Mouse (Mus musculus): ENCODE results near the gene Fbxw15. TPM values are rescaled to one million over a fixed set of nuclear protein-coding genes. Genes with fewer than 3 reads are reported as not detected.
A peak's percentile ranks its signal among the peaks of the same experiment; 100 is the strongest.
"Not testable (repeated sequence)": the region's sequence is repeated elsewhere in the genome, so short reads cannot be mapped to it uniquely, and the experiment has no call there.

The Fbxw15 gene
- polyA plus RNA-seq (2014; fragmentation: Nextera tagmentation; extraction: Ambion mirVana) = not detected in 2 replicates

- H3K9ac ChIP-seq (ENCODE audit: low read length); DNase-seq (ENCODE audit: low spot score); H3K4me3 ChIP-seq (ENCODE audit: low read depth, low read length); H3K4me1 ChIP-seq (replicated peaks; ENCODE audit: control insufficient read depth, insufficient read depth, low read length); H3K27ac ChIP-seq (ENCODE audit: low read depth); H3K9me3 ChIP-seq (ENCODE audit: control insufficient read depth, low read length); H3K27me3 ChIP-seq (replicated peaks; ENCODE audit: control insufficient read depth, insufficient read depth, low read length); H3K4me2 ChIP-seq (ENCODE audit: low read length); H3K36me3 ChIP-seq (ENCODE audit: control insufficient read depth, insufficient read depth, low read length); ATAC-seq (replicated peaks; ENCODE audit: low FRiP score, low TSS enrichment, low read depth): not testable (repeated sequence)
- 91% methylated on average over 4 of the region's 4 CpGs for WGBS
Observed at GRCm38 (mm10) chr9:109568162-109568561, at the start of gene Fbxw15. Fbxw15 (minus strand) TSS chr9:109568262.

GRCm38 (mm10) chr9:109606837-109607236 lies 38.8 kb upstream of the Fbxw15 start:
- H3K4me2 ChIP-seq (ENCODE audit: low read length); H3K4me1 ChIP-seq (replicated peaks; ENCODE audit: control insufficient read depth, insufficient read depth, low read length); H3K27ac ChIP-seq (ENCODE audit: low read depth); H3K9me3 ChIP-seq (ENCODE audit: control insufficient read depth, low read length); H3K4me3 ChIP-seq (ENCODE audit: low read depth, low read length); H3K36me3 ChIP-seq (ENCODE audit: control insufficient read depth, insufficient read depth, low read length); H3K9ac ChIP-seq (ENCODE audit: low read length); ATAC-seq (replicated peaks; ENCODE audit: low FRiP score, low TSS enrichment, low read depth); H3K27me3 ChIP-seq (replicated peaks; ENCODE audit: control insufficient read depth, insufficient read depth, low read length): not testable (repeated sequence)
- WGBS = 40% methylated on average over 5 of the region's 5 CpGs
- peak; percentile 52 for DNase-seq (ENCODE audit: low spot score)

GRCm38 (mm10) chr9:109602128-109602527 lies 34.1 kb upstream of the Fbxw15 start:
- not testable (repeated sequence) for H3K27ac ChIP-seq (ENCODE audit: low read depth); H3K9ac ChIP-seq (ENCODE audit: low read length); ATAC-seq (replicated peaks; ENCODE audit: low FRiP score, low TSS enrichment, low read depth); H3K4me1 ChIP-seq (replicated peaks; ENCODE audit: control insufficient read depth, insufficient read depth, low read length); H3K4me2 ChIP-seq (ENCODE audit: low read length); DNase-seq (ENCODE audit: low spot score); H3K36me3 ChIP-seq (ENCODE audit: control insufficient read depth, insufficient read depth, low read length); H3K4me3 ChIP-seq (ENCODE audit: low read depth, low read length); H3K27me3 ChIP-seq (replicated peaks; ENCODE audit: control insufficient read depth, insufficient read depth, low read length); H3K9me3 ChIP-seq (ENCODE audit: control insufficient read depth, low read length)
- 57% methylated on average over 2 of the region's 2 CpGs for WGBS

- no peak overlapping the region for H3K9ac ChIP-seq (ENCODE audit: low read length)
- H3K36me3 ChIP-seq (ENCODE audit: control insufficient read depth, insufficient read depth, low read length) = no peaks in the 10 kb centered on the region
- ATAC-seq (replicated peaks; ENCODE audit: low FRiP score, low TSS enrichment, low read depth) (no peak), DNase-seq (ENCODE audit: low spot score) (no peak)
- no peaks in the 10 kb centered on the region for H3K27me3 ChIP-seq (replicated peaks; ENCODE audit: control insufficient read depth, insufficient read depth, low read length)
- H3K4me1 ChIP-seq (replicated peaks; ENCODE audit: control insufficient read depth, insufficient read depth, low read length) = no peaks in the 10 kb centered on the region
- H3K9me3 ChIP-seq (ENCODE audit: control insufficient read depth, low read length) = no peaks in the 10 kb centered on the region
- no peak overlapping the region for H3K4me3 ChIP-seq (ENCODE audit: low read depth, low read length)
- no peak overlapping the region for H3K4me2 ChIP-seq (ENCODE audit: low read length)
- no peak overlapping the region for H3K27ac ChIP-seq (ENCODE audit: low read depth)
Observed at GRCm38 (mm10) chr9:109597226-109597625, 29.2 kb upstream of the Fbxw15 start.

- WGBS = 87% methylated on average over 2 of the region's 2 CpGs
- no peak overlapping the region for H3K4me3 ChIP-seq (ENCODE audit: low read depth, low read length)
- no peak for DNase-seq (ENCODE audit: low spot score)
- H3K27ac ChIP-seq (ENCODE audit: low read depth) = no peak overlapping the region
- no peaks in the 10 kb centered on the region for H3K9me3 ChIP-seq (ENCODE audit: control insufficient read depth, low read length)
- H3K27me3 ChIP-seq (replicated peaks; ENCODE audit: control insufficient read depth, insufficient read depth, low read length) = no peaks in the 10 kb centered on the region
- H3K9ac ChIP-seq (ENCODE audit: low read length) = no peak overlapping the region
- no peaks in the 10 kb centered on the region for H3K36me3 ChIP-seq (ENCODE audit: control insufficient read depth, insufficient read depth, low read length)
- no peak overlapping the region for H3K4me2 ChIP-seq (ENCODE audit: low read length)
- ATAC-seq (replicated peaks; ENCODE audit: low FRiP score, low TSS enrichment, low read depth) = no peak
- no peaks in the 10 kb centered on the region for H3K4me1 ChIP-seq (replicated peaks; ENCODE audit: control insufficient read depth, insufficient read depth, low read length)
Observed at GRCm38 (mm10) chr9:109594866-109595265, 26.8 kb upstream of the Fbxw15 start.

GRCm38 (mm10) chr9:109565546-109565945 lies 2.5 kb downstream of the Fbxw15 start:
- Histone ChIP-seq H3K36me3 (ENCODE audit: control insufficient read depth, insufficient read depth, low read length) (no peaks in the 10 kb centered on the region), H3K27ac (ENCODE audit: low read depth) (no peak overlapping the region), H3K4me3 (ENCODE audit: low read depth, low read length) (no peak overlapping the region), H3K9ac (ENCODE audit: low read length) (no peak overlapping the region), H3K9me3 (ENCODE audit: control insufficient read depth, low read length) (no peaks in the 10 kb centered on the region), H3K4me1 (replicated peaks; ENCODE audit: control insufficient read depth, insufficient read depth, low read length) (no peaks in the 10 kb centered on the region), H3K27me3 (replicated peaks; ENCODE audit: control insufficient read depth, insufficient read depth, low read length) (no peaks in the 10 kb centered on the region), H3K4me2 (ENCODE audit: low read length) (no peak overlapping the region)
- WGBS = 24% methylated on average over 1 of the region's 1 CpGs
- ATAC-seq (replicated peaks; ENCODE audit: low FRiP score, low TSS enrichment, low read depth) (no peak), DNase-seq (ENCODE audit: low spot score) (no peak)

GRCm38 (mm10) chr9:109562106-109562505 lies 6.0 kb downstream of the Fbxw15 start:
- ATAC-seq (replicated peaks; ENCODE audit: low FRiP score, low TSS enrichment, low read depth); H3K4me3 ChIP-seq (ENCODE audit: low read depth, low read length); H3K9me3 ChIP-seq (ENCODE audit: control insufficient read depth, low read length); H3K4me1 ChIP-seq (replicated peaks; ENCODE audit: control insufficient read depth, insufficient read depth, low read length); H3K36me3 ChIP-seq (ENCODE audit: control insufficient read depth, insufficient read depth, low read length); H3K27me3 ChIP-seq (replicated peaks; ENCODE audit: control insufficient read depth, insufficient read depth, low read length); H3K4me2 ChIP-seq (ENCODE audit: low read length); DNase-seq (ENCODE audit: low spot score); H3K27ac ChIP-seq (ENCODE audit: low read depth); H3K9ac ChIP-seq (ENCODE audit: low read length): not testable (repeated sequence)

GRCm38 (mm10) chr9:109552483-109552882 lies 15.6 kb downstream of the Fbxw15 start:
- Histone ChIP-seq H3K27ac (ENCODE audit: low read depth) (no peak overlapping the region), H3K9ac (ENCODE audit: low read length) (no peak overlapping the region), H3K27me3 (replicated peaks; ENCODE audit: control insufficient read depth, insufficient read depth, low read length) (no peaks in the 10 kb centered on the region), H3K4me1 (replicated peaks; ENCODE audit: control insufficient read depth, insufficient read depth, low read length) (no peaks in the 10 kb centered on the region), H3K36me3 (ENCODE audit: control insufficient read depth, insufficient read depth, low read length) (no peaks in the 10 kb centered on the region), H3K4me2 (ENCODE audit: low read length) (no peak overlapping the region), H3K4me3 (ENCODE audit: low read depth, low read length) (no peak overlapping the region), H3K9me3 (ENCODE audit: control insufficient read depth, low read length) (no peaks in the 10 kb centered on the region)
- DNase-seq (ENCODE audit: low spot score) (no peak), ATAC-seq (replicated peaks; ENCODE audit: low FRiP score, low TSS enrichment, low read depth) (no peak)
- 88% methylated on average over 3 of the region's 3 CpGs for WGBS

GRCm38 (mm10) chr9:109549666-109550065 lies 18.4 kb downstream of the Fbxw15 start:
- H3K4me2 ChIP-seq (ENCODE audit: low read length) = not testable (repeated sequence)

More at GRCm38 (mm10) chr9:109549666-109550065, 18.4 kb downstream of the Fbxw15 start:
- not testable (repeated sequence) for DNase-seq (ENCODE audit: low spot score); H3K9me3 ChIP-seq (ENCODE audit: control insufficient read depth, low read length); H3K9ac ChIP-seq (ENCODE audit: low read length); H3K36me3 ChIP-seq (ENCODE audit: control insufficient read depth, insufficient read depth, low read length); H3K4me3 ChIP-seq (ENCODE audit: low read depth, low read length); H3K27me3 ChIP-seq (replicated peaks; ENCODE audit: control insufficient read depth, insufficient read depth, low read length); H3K4me1 ChIP-seq (replicated peaks; ENCODE audit: control insufficient read depth, insufficient read depth, low read length); ATAC-seq (replicated peaks; ENCODE audit: low FRiP score, low TSS enrichment, low read depth); H3K27ac ChIP-seq (ENCODE audit: low read depth)
- WGBS = 31% methylated on average over 2 of the region's 2 CpGs
